Mouse (Mus musculus) forebrain, embryonic 15.5 days (tissue): ENCODE results near the gene Slx4ip. TPM values are rescaled to one million over a fixed set of nuclear protein-coding genes. Genes with fewer than 3 reads are reported as not detected.
A peak's percentile ranks its signal among the peaks of the same experiment; 100 is the strongest.

Experiments
- ATAC-seq: fragments of 200-750 bp; cut with Nextera tagmentation; replicated peaks from 2 replicates; pipeline ENCODE4 v1.8.0; 2017; ENCODE audit warnings: mild to moderate bottlenecking, moderate TSS enrichment, moderate library complexity
- H3K27ac ChIP-seq: fragments of 300-500 bp; sonication (generic); replicated peaks from 2 replicates; pipeline ENCODE4 v1.5.1; 2015; ENCODE audit warnings: mild to moderate bottlenecking, inconsistent platforms
- H3K27me3 ChIP-seq: fragments of 300-500 bp; sonication (generic); 2 replicates; pipeline ENCODE4 v1.6.1; 2015; ENCODE audit warnings: inconsistent platforms
- H3K36me3 ChIP-seq: fragments of 300-500 bp; sonication (generic); 2 replicates; pipeline ENCODE4 v1.6.1; 2015; ENCODE audit warnings: mild to moderate bottlenecking, inconsistent platforms
- H3K4me1 ChIP-seq: fragments of 300-500 bp; sonication (generic); 2 replicates; pipeline ENCODE4 v1.6.1; 2015; ENCODE audit warnings: inconsistent platforms
- H3K4me2 ChIP-seq: fragments of 300-500 bp; sonication (generic); replicated peaks from 2 replicates; pipeline ENCODE4 v1.6.1; 2015; ENCODE audit warnings: mild to moderate bottlenecking, inconsistent platforms
- H3K4me3 ChIP-seq: fragments of 300-500 bp; sonication (generic); 2 replicates; pipeline ENCODE4 v1.5.1; 2015; ENCODE audit warnings: mild to moderate bottlenecking, inconsistent platforms
- H3K9ac ChIP-seq: fragments of 300-500 bp; sonication (generic); replicated peaks from 2 replicates; pipeline ENCODE4 v1.6.1; 2015; ENCODE audit warnings: mild to moderate bottlenecking, inconsistent platforms
- H3K9me3 ChIP-seq: fragments of 300-500 bp; sonication (generic); 2 replicates; pipeline ENCODE4 v1.6.1; 2016; ENCODE audit warnings: inconsistent platforms
- WGBS: fragments of 180-500 bp; shearing (Covaris S2); methylation state at CpG from one replicate; pipeline ENCODE4 v1.1.7; 2015; ENCODE audit warnings: mixed read lengths; 5-methylcytosine and 5-hydroxymethylcytosine counted together
- polyA plus RNA-seq: library from polyadenylated mRNA; unstranded; fragments of >200 nt; fragmentation: Nextera tagmentation; extraction: Ambion mirVana; gene quantifications from 2 replicates; pipeline ENCODE4 v1.2.1, GENCODE M21; 2015

Gene Slx4ip
- polyA plus RNA-seq, 1 experiment from 2014 or later: 13.6 TPM

DNA sequence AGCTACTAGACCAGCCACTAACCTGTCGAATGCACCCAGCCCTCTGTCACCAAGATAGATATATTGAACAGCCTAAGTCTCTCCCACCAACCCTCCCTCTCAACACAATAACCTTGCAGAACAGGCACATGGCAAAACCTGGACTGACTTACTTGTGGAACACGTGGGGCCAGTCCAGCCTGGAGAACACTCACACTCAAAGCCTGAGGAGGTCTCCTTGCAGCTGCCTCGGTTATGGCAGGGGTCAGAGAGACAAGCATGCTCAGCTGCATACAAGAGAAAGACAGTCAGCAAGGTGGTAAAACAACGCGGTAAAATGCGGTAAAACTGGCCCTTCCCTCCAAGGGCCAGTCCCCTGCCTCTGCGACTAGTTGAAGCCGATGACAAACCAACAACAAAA is 203.3 kb downstream of the Slx4ip start:
- no peak overlapping the region for H3K27ac ChIP-seq
- WGBS: 52% methylated on average over 8 of the region's 8 CpGs
- ATAC-seq: no peak
- no peak overlapping the region for H3K4me2 ChIP-seq
- H3K4me3 ChIP-seq: no peak overlapping the region
- no peaks in the 10 kb centered on the region for H3K9me3 ChIP-seq
- H3K36me3 ChIP-seq: peaks cover 3% of the 10 kb centered on the region; the same call in 1 of the 2 replicates
- H3K27me3 ChIP-seq: no peaks in the 10 kb centered on the region; the same call in 1 of the 2 replicates
- no peak overlapping the region for H3K9ac ChIP-seq
- H3K4me1 ChIP-seq: peaks cover 25% of the 10 kb centered on the region

DNA sequence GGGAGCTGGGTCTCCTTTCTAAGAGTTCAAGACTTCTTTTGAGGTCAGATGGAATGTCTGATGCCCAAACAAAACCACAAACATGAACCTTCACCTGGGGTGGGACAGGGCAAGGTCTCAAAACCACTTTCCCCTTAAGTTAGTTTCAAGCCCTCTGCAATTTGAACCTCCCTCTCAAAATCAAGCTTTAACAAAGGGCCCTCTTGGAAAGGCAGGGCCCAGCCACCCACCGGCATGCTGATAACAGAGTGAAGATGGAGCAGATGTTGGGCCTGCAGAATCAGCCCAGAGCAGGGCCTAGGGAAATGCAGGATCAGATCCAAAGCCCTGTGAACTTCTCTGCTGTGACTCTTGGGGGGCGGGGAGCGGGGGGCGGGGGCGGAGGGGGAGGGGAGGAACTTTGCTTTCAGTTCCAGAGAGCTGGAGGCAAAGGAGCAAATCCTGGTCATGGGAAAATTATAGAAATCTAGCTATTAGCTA is 206.0 kb downstream of the Slx4ip start:
- Histone ChIP-seq H3K4me2 (no peak overlapping the region), H3K4me1 (peaks cover 27% of the 10 kb centered on the region), H3K27ac (no peak overlapping the region), H3K27me3 (no peaks in the 10 kb centered on the region; the same call in 1 of the 2 replicates), H3K9me3 (no peaks in the 10 kb centered on the region), H3K4me3 (no peak overlapping the region), H3K36me3 (no peaks in the 10 kb centered on the region), H3K9ac (no peak overlapping the region)
- no peak for ATAC-seq
- 14% methylated on average over 3 of the region's 5 CpGs for WGBS

DNA sequence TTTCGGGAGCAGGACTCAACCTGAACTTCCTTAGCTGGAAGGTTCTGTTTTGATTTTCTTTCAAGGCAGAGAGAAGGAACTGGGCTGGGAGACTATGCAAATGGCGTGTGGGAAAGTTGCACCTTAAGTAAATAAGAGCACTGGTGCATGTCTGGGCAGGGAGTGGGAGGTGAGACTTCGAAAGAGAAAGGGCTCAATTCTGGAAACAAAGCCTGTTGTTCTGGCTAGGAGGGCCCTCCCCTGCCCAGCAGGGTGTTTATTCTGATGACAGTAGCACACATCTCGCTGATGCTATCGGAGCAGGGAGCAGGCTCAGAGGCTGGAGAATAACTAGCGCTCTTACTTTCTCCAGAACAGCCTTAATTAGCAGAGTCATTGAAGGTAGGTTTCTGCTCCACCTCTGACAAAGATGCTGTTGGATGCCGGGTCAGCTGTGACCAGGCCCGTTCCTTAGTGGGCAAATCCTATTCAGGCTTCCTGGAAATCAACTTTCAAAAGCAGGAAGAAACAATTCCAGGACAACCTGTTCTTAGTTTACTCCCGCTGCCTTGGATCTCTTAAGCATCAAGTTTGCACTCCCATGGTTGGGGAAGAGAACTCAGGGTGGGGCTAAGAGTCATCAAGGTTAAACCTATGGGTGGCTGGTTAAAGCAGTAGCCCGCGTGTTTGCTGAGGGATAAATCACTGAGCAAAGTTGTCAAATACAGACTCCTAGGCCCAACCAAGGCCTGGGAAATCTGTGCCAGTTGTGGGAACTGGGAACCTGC is 207.4 kb downstream of the Slx4ip start:
- peaks cover 13% of the 10 kb centered on the region; the same call in 1 of the 2 replicates for H3K4me1 ChIP-seq
- H3K4me3 ChIP-seq: no peak overlapping the region
- H3K9ac ChIP-seq: no peak overlapping the region
- no peak overlapping the region for H3K27ac ChIP-seq
- no peak overlapping the region for H3K4me2 ChIP-seq
- ATAC-seq: no peak
- H3K27me3 ChIP-seq: no peaks in the 10 kb centered on the region; the same call in 1 of the 2 replicates
- H3K9me3 ChIP-seq: no peaks in the 10 kb centered on the region
- 28% methylated on average over 11 of the region's 11 CpGs for whole genome bisulfite sequencing
- no peaks in the 10 kb centered on the region for H3K36me3 ChIP-seq

DNA sequence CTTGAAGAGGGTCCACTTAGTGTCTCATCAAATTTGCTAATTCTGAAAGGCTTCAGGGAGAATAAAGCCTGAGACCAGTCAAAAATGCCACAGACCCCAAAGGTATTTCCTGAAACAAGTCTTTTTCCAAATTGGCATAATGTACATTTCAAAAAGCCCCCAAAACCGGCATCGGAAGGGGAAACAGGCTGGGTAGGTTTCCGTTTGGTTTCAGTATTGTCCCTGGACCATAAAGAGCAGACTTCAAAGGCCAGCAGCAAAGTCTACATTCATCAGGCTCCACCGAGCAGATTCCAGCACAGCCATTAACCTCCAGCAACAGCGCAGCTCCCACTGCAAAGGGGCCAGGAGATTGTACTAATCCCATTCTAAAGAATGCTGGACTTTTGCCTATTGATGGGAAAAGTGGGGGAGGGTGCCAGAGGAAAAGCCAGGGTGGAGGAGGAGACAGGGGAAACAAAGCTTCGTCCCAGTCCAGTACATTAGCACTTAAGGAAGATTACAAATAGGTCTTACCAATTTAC is 208.3 kb downstream of the Slx4ip start:
- H3K27me3 ChIP-seq: no peaks in the 10 kb centered on the region; the same call in 1 of the 2 replicates
- H3K4me1 ChIP-seq: peaks cover 12% of the 10 kb centered on the region; the same call in 1 of the 2 replicates
- H3K4me3 ChIP-seq: no peak overlapping the region
- H3K36me3 ChIP-seq: no peaks in the 10 kb centered on the region
- ATAC-seq: no peak
- H3K9ac ChIP-seq: no peak overlapping the region
- 5% methylated on average over 6 of the region's 6 CpGs for WGBS
- H3K27ac ChIP-seq: no peak overlapping the region
- no peaks in the 10 kb centered on the region for H3K9me3 ChIP-seq
- no peak overlapping the region for H3K4me2 ChIP-seq

DNA sequence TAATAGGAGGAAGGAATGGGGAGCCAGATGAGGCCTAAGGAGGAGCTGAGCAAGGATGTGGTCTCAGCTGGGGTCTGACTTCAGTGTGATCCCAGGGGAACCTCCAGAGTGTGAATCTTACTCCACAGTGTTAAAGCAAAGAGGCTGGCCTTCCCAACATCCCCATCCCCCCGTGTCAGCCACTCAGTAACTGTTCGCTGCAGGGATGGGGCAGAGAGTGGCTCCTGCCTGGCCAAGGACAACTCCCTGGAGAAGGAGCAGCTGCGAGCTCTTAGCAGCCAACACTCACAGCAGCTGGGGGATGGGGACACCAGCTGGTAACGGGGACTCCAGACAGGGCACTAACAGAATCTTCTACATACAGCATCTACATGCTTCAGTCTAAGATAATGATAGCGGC is 210.1 kb downstream of the Slx4ip start:
- H3K36me3 ChIP-seq: no peaks in the 10 kb centered on the region
- peaks cover 12% of the 10 kb centered on the region; the same call in 1 of the 2 replicates for H3K4me1 ChIP-seq
- no peak overlapping the region for H3K9ac ChIP-seq
- no peaks in the 10 kb centered on the region for H3K9me3 ChIP-seq
- peak; percentile 65 for ATAC-seq
- H3K27me3 ChIP-seq: no peaks in the 10 kb centered on the region; the same call in 1 of the 2 replicates
- no peak overlapping the region for H3K4me3 ChIP-seq
- H3K4me2 ChIP-seq: no peak overlapping the region
- WGBS: 42% methylated on average over 5 of the region's 5 CpGs
- H3K27ac ChIP-seq: no peak overlapping the region

DNA sequence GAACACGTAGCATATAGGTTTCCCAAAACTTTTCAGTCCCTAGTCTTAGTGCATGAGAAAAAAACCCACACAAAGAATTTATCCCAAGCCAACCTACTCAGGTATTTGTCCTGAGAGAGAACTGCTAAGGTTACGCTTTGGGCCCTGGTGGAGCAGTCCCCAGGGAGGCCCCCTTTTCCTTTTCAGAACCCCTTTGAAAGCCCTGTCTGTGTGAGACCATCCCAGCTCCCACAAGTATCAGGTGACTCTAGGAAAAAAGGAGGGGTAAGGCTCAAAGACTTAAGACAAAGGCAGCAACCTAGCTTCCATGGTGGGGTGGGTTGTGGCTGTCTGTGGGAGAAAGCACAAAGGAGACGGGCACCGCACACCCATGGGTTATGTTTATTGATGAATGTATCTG is 216.2 kb downstream of the Slx4ip start:
- H3K27ac ChIP-seq: no peak overlapping the region
- no peak overlapping the region for H3K9ac ChIP-seq
- WGBS: 63% methylated on average over 4 of the region's 4 CpGs
- no peaks in the 10 kb centered on the region for H3K9me3 ChIP-seq
- H3K27me3 ChIP-seq: peaks cover 4% of the 10 kb centered on the region; the same call in 1 of the 2 replicates
- ATAC-seq: no peak
- H3K4me2 ChIP-seq: no peak overlapping the region
- peaks cover 41% of the 10 kb centered on the region for H3K4me1 ChIP-seq
- H3K4me3 ChIP-seq: no peak overlapping the region
- no peaks in the 10 kb centered on the region for H3K36me3 ChIP-seq

DNA sequence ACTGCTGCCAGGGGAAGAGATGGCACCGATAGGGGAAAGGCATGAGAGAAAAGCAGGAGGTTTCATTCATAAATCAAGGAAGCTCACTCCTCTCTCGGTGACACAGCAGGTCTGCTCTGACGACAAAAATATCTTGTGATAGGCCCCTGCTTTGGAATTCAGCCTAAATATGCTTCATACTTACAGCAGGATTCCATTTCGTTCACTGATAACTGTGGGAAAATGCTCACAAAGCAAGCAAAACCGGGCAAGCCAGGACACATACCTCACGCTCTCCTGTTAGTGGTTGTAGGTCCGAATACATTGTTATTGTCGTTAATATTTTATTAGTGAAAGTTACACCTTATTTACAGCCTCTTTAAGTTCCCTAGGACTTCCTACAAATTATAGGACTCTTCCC is 216.9 kb downstream of the Slx4ip start:
- no peak for ATAC-seq
- peaks cover 4% of the 10 kb centered on the region; the same call in 1 of the 2 replicates for H3K27me3 ChIP-seq
- no peak overlapping the region for H3K4me2 ChIP-seq
- no peak overlapping the region for H3K27ac ChIP-seq
- no peaks in the 10 kb centered on the region for H3K36me3 ChIP-seq
- 45% methylated on average over 8 of the region's 8 CpGs for WGBS
- H3K9me3 ChIP-seq: no peaks in the 10 kb centered on the region
- no peak overlapping the region for H3K4me3 ChIP-seq
- H3K9ac ChIP-seq: no peak overlapping the region
- H3K4me1 ChIP-seq: peaks cover 44% of the 10 kb centered on the region

DNA sequence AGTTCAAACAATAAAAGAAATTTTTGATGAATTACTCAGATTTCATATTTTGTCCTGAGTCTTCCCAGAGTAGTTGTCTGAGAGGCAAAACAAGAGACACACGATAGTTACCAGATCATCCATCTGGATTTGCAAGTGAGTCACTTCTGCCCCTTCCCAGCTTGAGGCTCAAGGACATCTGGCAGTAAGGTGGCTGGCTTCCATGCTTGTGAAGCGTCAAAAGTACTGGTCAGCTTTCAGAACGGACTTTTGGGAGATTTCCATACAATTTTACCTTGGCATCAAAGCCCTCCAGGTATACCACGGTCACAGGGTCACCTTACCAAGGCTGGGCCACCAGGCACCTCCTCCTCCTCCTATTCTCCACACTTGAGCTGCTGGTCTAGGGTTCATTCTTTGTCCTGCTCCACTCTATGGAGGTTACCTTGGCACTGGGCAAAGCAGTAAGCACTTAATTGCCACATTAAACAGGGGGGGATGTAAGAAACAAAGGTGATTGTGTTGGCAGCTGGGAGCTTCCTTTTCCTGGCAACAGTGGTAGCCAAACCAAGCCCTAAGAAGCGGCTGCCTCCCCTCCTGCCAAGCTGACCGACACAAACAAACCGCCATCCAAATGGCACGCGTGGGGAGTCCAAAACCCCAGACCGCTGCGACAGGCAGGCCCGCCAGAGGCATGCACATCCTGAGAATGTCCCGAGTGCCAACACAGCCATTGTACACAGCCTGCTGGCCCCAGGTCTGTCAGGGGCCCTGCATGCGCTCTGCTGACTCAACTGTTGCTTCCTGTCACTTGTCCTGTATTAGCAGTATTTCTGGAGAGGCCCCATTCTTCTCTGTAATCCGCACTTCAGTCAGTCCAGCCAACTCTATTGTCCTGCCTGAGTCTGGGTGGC is 218.5 kb downstream of the Slx4ip start:
- peak; percentile 68 for ATAC-seq
- Histone ChIP-seq H3K4me3 (no peak overlapping the region), H3K4me1 (peaks cover 56% of the 10 kb centered on the region), H3K9ac (no peak overlapping the region), H3K36me3 (no peaks in the 10 kb centered on the region), H3K27ac (no peak overlapping the region), H3K27me3 (peaks cover 4% of the 10 kb centered on the region; the same call in 1 of the 2 replicates), H3K4me2 (no peak overlapping the region), H3K9me3 (no peaks in the 10 kb centered on the region)
- WGBS: 12% methylated on average over 15 of the region's 15 CpGs

DNA sequence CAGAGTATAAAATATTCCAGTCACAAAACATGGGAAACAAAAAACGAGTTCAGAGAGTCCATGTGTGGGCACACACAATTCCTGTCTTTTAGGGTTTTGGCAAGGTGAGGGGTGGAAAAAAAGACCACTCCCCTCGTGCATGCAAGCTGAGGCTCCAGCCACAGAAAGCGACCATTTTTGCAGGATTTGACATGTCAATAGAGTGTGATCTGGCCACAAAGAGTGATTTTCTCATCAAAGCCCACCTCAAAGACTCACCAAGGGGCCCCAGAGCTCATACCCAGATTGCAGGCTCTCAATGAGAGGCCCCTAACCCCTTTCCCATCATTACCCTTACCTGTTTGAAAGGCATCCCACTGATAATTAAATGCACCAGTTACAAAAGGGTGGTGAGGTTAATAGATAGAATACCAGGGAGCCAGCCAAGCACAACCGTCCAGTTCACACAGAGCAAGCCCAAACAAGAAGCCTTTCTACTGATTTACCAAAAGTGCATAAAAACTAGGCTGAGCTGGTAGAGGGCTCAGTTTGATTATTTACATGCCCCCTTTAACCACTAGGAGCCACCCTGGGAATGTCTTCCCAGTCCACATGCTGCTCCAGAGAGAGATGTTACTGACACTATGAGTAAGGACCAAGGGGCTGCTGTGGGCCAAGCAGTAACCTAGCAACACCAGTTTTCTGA is 219.3 kb downstream of the Slx4ip start:
- Histone ChIP-seq H3K27ac (no peak overlapping the region), H3K36me3 (no peaks in the 10 kb centered on the region), H3K4me1 (peaks cover 64% of the 10 kb centered on the region), H3K9me3 (no peaks in the 10 kb centered on the region), H3K9ac (no peak overlapping the region), H3K27me3 (peaks cover 4% of the 10 kb centered on the region; the same call in 1 of the 2 replicates), H3K4me3 (no peak overlapping the region), H3K4me2 (no peak overlapping the region)
- no peak for ATAC-seq
- 9% methylated on average over 4 of the region's 4 CpGs for WGBS

DNA sequence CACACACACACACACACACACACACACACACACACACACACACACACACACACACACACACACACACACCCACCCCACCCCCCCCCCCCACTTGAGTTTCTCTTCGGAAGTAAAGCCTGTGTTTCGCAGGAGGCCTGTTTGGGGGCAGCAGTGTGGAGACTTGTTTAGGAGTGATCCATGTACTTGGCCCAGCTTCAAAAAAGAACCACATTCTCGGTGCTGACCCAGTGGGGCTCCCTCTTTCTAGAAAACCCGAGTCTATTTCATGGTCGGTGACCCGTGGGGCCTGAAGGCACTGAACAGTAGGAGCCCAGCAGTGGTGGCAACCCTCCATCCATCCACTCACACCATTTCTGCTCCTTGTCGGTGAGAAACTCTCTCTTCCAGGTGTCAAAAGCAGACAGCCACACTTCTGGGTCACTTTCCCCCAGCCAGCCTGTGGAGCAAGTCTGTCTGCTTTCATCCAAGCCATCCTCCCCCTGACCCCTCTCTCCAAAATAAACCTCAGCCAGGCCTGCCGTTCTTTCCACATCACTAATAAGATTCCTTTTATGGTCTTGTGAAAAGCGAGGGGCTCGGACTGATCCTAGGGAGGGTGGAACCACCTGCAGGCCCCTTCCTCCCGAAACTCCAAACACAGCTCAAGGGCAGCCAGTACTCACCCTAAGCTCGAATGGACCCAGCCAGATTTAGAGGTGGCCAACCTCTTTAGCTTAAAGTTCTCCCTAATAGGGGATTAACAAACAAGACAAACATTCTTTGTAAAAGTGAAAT is 222.5 kb downstream of the Slx4ip start:
- ATAC-seq: no peak
- H3K36me3 ChIP-seq: no peaks in the 10 kb centered on the region
- H3K9ac ChIP-seq: 0 out of 2 replicates have a peak overlapping the region, but pooled peaks have one; percentile 4
- H3K4me1 ChIP-seq: peaks cover 78% of the 10 kb centered on the region
- peak overlapping the region; percentile 63 for H3K4me3 ChIP-seq
- no peaks in the 10 kb centered on the region for H3K9me3 ChIP-seq
- H3K4me2 ChIP-seq: peak overlapping the region; percentile 97
- 1% methylated on average over 12 of the region's 12 CpGs for WGBS
- peaks cover 12% of the 10 kb centered on the region for H3K27me3 ChIP-seq
- peak overlapping the region; percentile 62; the same call in 1 of the 2 replicates for H3K27ac ChIP-seq
